20 mouse cellular contexts compared by ENCODE assay signal in genomic region chr1:71052756-71053155, GRCm38 (mm10). TPM values are rescaled to one million over a fixed set of nuclear protein-coding genes. Genes with fewer than 3 reads are reported as not detected.
DNase-seq lines count a peak whose midpoint lies in the region; ATAC-seq and TF ChIP-seq lines count a peak whose summit lies in the region.
"Had no signal": no experiment of that assay in that cellular context is flagged by ENCODE, and none has a peak within 500 bp of the region (broad histone marks: within the 10 kb centered on the region; RNA-seq: fewer than 3 reads in every experiment).

No protein-coding gene starts in this region.

- H3K4me1 ChIP-seq in heart, embryonic 11.5 days (ENCODE audit: control insufficient read depth, insufficient read depth, low read length), result 0 out of 2 replicates have a peak, but pooled peaks cover 3% of the 10 kb centered on the region
- H3K4me1 ChIP-seq in heart, embryonic 15.5 days (replicated peaks), result peaks cover 15% of the 10 kb centered on the region
- peaks cover 34% of the 10 kb centered on the region for H3K4me1 ChIP-seq in G1E (ENCODE audit: insufficient read depth, low read depth, low read length)
- no peaks in the 10 kb centered on the region for H3K4me1 ChIP-seq in liver, embryonic 15.5 days (replicated peaks)
- H3K4me1 ChIP-seq: embryonic facial prominence, embryonic 13.5 days; forebrain, embryonic 13.5 days; hindbrain, embryonic 15.5 days had no signal

- no peak for DNase-seq in heart, postnatal 10 days
- no peak for DNase-seq in heart, adult 11 months
- DNase-seq in G1E (ENCODE audit: low spot score), result no peak
- DNase-seq in spleen, adult 12 weeks (ENCODE audit: low spot score), result no peak
- DNase-seq in adrenal gland, postnatal 10 days, result no peak
- DNase-seq: adrenal gland, postnatal 25 days; cerebellum, adult 18-20 months; cerebellum, adult 9-11 months; cerebellum, postnatal 36 days; forebrain, postnatal 0 days; gastrocnemius, postnatal 14 days had no signal

- WGBS in heart, embryonic 11.5 days (ENCODE audit: insufficient replicate concordance), result 74% methylated on average over 2 of the region's 2 CpGs
- WGBS in heart, embryonic 15.5 days, result 54% methylated on average over 2 of the region's 2 CpGs
- WGBS in liver, embryonic 15.5 days (ENCODE audit: insufficient replicate concordance), result 50% methylated on average over 2 of the region's 2 CpGs

- intact Hi-C loops in heart, postnatal 10 days (cut with DNase I), result loop anchor here (5.0 kb wide), 1 partner anchor 455 kb away; no protein-coding TSS in a partner anchor

- no peaks in the 10 kb centered on the region for H3K27me3 ChIP-seq in heart, embryonic 11.5 days (ENCODE audit: control insufficient read depth, insufficient read depth, low read length)
- no peaks in the 10 kb centered on the region for H3K27me3 ChIP-seq in heart, embryonic 15.5 days
- H3K27me3 ChIP-seq in G1E (ENCODE audit: insufficient read depth, low read length), result no peaks in the 10 kb centered on the region
- H3K27me3 ChIP-seq in liver, embryonic 15.5 days, result no peaks in the 10 kb centered on the region
- H3K27me3 ChIP-seq: embryonic facial prominence, embryonic 13.5 days; forebrain, embryonic 13.5 days; hindbrain, embryonic 15.5 days; Patski had no signal

- ATAC-seq in heart, embryonic 11.5 days (replicated peaks; ENCODE audit: insufficient number of reproducible peaks, low FRiP score, low TSS enrichment), result no peak
- no peak for ATAC-seq in heart, embryonic 15.5 days (replicated peaks; ENCODE audit: insufficient number of reproducible peaks, insufficient read depth, low FRiP score, low read depth)
- 0 out of 2 replicates have a peak, but pooled peaks have one; percentile 15 for ATAC-seq in G1E (ENCODE audit: extremely low read depth, insufficient number of reproducible peaks, low FRiP score, poor library complexity, severe bottlenecking)
- ATAC-seq in liver, embryonic 15.5 days (ENCODE audit: insufficient read depth), result peak; percentile 37; the same call in 1 of the 2 replicates
- ATAC-seq: activated CD4-positive, CD25-positive, alpha-beta regulatory T cell, adult 4 months; forebrain, embryonic 13.5 days; forebrain, postnatal 0 days; intestine, embryonic 16.5 days; Patski had no signal

- peak overlapping the region; percentile 51 for H3K27ac ChIP-seq in heart, embryonic 11.5 days (ENCODE audit: low read depth, low read length)
- peak overlapping the region; percentile 48 for H3K27ac ChIP-seq in heart, embryonic 15.5 days
- H3K27ac ChIP-seq in liver, embryonic 15.5 days (replicated peaks), result no peak overlapping the region
- H3K27ac ChIP-seq: embryonic facial prominence, embryonic 13.5 days; forebrain, embryonic 13.5 days; hindbrain, embryonic 15.5 days had no signal

- H3K36me3 ChIP-seq in heart, embryonic 11.5 days (ENCODE audit: control insufficient read depth, insufficient read depth, low read length), result no peaks in the 10 kb centered on the region
- H3K36me3 ChIP-seq in heart, embryonic 15.5 days, result no peaks in the 10 kb centered on the region
- H3K36me3 ChIP-seq in G1E (replicated peaks), result peaks cover 65% of the 10 kb centered on the region
- H3K36me3 ChIP-seq in liver, embryonic 15.5 days (replicated peaks), result peaks cover 52% of the 10 kb centered on the region
- H3K36me3 ChIP-seq: hindbrain, embryonic 15.5 days had no signal

- no peak overlapping the region for H3K4me2 ChIP-seq in heart, embryonic 11.5 days
- no peak overlapping the region for H3K4me2 ChIP-seq in heart, embryonic 15.5 days
- H3K4me2 ChIP-seq in liver, embryonic 15.5 days, result no peak overlapping the region
- H3K4me2 ChIP-seq: embryonic facial prominence, embryonic 13.5 days; forebrain, embryonic 13.5 days; hindbrain, embryonic 15.5 days had no signal

- no peak overlapping the region for H3K9ac ChIP-seq in heart, embryonic 11.5 days (ENCODE audit: low read depth, low read length)
- no peak overlapping the region for H3K9ac ChIP-seq in heart, embryonic 15.5 days
- no peak overlapping the region for H3K9ac ChIP-seq in liver, embryonic 15.5 days
- H3K9ac ChIP-seq: embryonic facial prominence, embryonic 13.5 days; forebrain, embryonic 13.5 days; forebrain, postnatal 0 days; hindbrain, embryonic 15.5 days had no signal

- H3K9me3 ChIP-seq in heart, embryonic 11.5 days (replicated peaks; ENCODE audit: control insufficient read depth, low read length), result no peaks in the 10 kb centered on the region
- no peaks in the 10 kb centered on the region for H3K9me3 ChIP-seq in heart, embryonic 15.5 days (replicated peaks)
- no peaks in the 10 kb centered on the region for H3K9me3 ChIP-seq in G1E (replicated peaks)
- H3K9me3 ChIP-seq in liver, embryonic 15.5 days (replicated peaks), result no peaks in the 10 kb centered on the region
- H3K9me3 ChIP-seq: embryonic facial prominence, embryonic 13.5 days; forebrain, embryonic 13.5 days; hindbrain, embryonic 15.5 days had no signal

- TF ChIP-seq CTCF in G1E (IDR thresholded peaks at IDR 0.05; ENCODE audit: low read depth, low read length), result no peak

- H3K4me3 ChIP-seq in heart, embryonic 11.5 days (ENCODE audit: low read depth, low read length), result no peak overlapping the region
- no peak overlapping the region for H3K4me3 ChIP-seq in heart, embryonic 15.5 days
- no peak overlapping the region for H3K4me3 ChIP-seq in G1E (ENCODE audit: low read depth, low read length)
- H3K4me3 ChIP-seq in liver, embryonic 15.5 days (replicated peaks), result no peak overlapping the region
- H3K4me3 ChIP-seq: embryonic facial prominence, embryonic 13.5 days; forebrain, embryonic 13.5 days; hindbrain, embryonic 15.5 days had no signal

RNA-seq across cellular contexts. Expression of gene Bard1, which starts 50.2 kb away (rescaled TPM):
- polyA plus RNA-seq in heart, embryonic 11.5 days (2014; fragmentation: Nextera tagmentation; extraction: Ambion mirVana), result 2.3 and 2.8 TPM in 2 replicates
- total RNA-seq in heart, postnatal 10 days (2021), result 1 to 10 TPM; 3.3 to 3.4 TPM
- 1.6 and 1.8 TPM in 2 replicates for polyA plus RNA-seq in heart, embryonic 15.5 days (2015; fragmentation: Nextera tagmentation; extraction: Ambion mirVana)
- total RNA-seq in G1E (2014; fragmentation: Nextera tagmentation), result 80.2 and 82.6 TPM in 2 replicates
- 21.0 and 22.6 TPM in 2 replicates for total RNA-seq in G1E (2017)
- polyA plus RNA-seq in G1E (2012), result 7.2 and 7.9 TPM in 2 replicates
- 2.0 and 2.5 TPM in 2 replicates for polyA plus RNA-seq in liver, embryonic 15.5 days (2015; fragmentation: Nextera tagmentation; extraction: Ambion mirVana)
- total RNA-seq in adrenal gland, postnatal 10 days (2021), result 1 to 10 TPM; 2.7 to 4.5 TPM

Comparison
In these comparisons a context has a peak if more than half of its experiments do, and no peak if none do; other contexts are left out.
1. ATAC-seq: peak in G1E (single experiment) and liver, embryonic 15.5 days (single experiment); none in heart, embryonic 11.5 days (single experiment) and heart, embryonic 15.5 days (single experiment).